Mouse (Mus musculus) neural tube, embryonic 11.5 days (tissue): Measurements from ENCODE around the gene Slc31a1. TPM values are rescaled to one million over a fixed set of nuclear protein-coding genes. Genes with fewer than 3 reads are reported as not detected.
A peak's percentile ranks its signal among the peaks of the same experiment; 100 is the strongest.

ENCODE experiments used
- ATAC-seq: fragments of 200-750 bp; cut with Nextera tagmentation; 2 replicates; pipeline ENCODE4 v1.8.0; 2017; ENCODE audit warnings: moderate number of reproducible peaks, mild to moderate bottlenecking, moderate TSS enrichment, moderate library complexity; ENCODE audit not compliant: insufficient read depth, low FRiP score, low TSS enrichment
- DNase-seq: peaks from one replicate; pipeline ENCODE4 v3.0.0-alpha.2; 2015; ENCODE audit warnings: low spot score
- H3K27ac ChIP-seq: fragments of 300-500 bp; sonication (generic); 2 replicates; pipeline ENCODE4 v1.5.1; 2014; ENCODE audit warnings: low read depth, mild to moderate bottlenecking, low read length
- H3K27me3 ChIP-seq: fragments of 300-500 bp; sonication (generic); 2 replicates; pipeline ENCODE4 v1.6.1; 2014; ENCODE audit warnings: mild to moderate bottlenecking, low read length, mixed read lengths; ENCODE audit not compliant: control insufficient read depth, insufficient read depth
- H3K36me3 ChIP-seq: fragments of 300-500 bp; sonication (generic); 2 replicates; pipeline ENCODE4 v1.6.1; 2014; ENCODE audit warnings: mild to moderate bottlenecking, low read length, moderate library complexity, mixed read lengths; ENCODE audit not compliant: control insufficient read depth, insufficient read depth
- H3K4me1 ChIP-seq: fragments of 300-500 bp; sonication (generic); 2 replicates; pipeline ENCODE4 v1.6.1; 2014; ENCODE audit warnings: low read length, mixed read lengths; ENCODE audit not compliant: control insufficient read depth, insufficient read depth
- H3K4me2 ChIP-seq: fragments of 300-500 bp; sonication (generic); 2 replicates; pipeline ENCODE4 v1.6.1; 2014; ENCODE audit warnings: low read depth, mild to moderate bottlenecking, moderate library complexity
- H3K4me3 ChIP-seq: fragments of 300-500 bp; sonication (generic); 2 replicates; pipeline ENCODE4 v1.5.1; 2014; ENCODE audit warnings: low read depth, low read length
- H3K9ac ChIP-seq: fragments of 300-500 bp; sonication (generic); 2 replicates; pipeline ENCODE4 v1.6.1; 2014; ENCODE audit warnings: mild to moderate bottlenecking, low read length
- H3K9me3 ChIP-seq: fragments of 300-500 bp; sonication (generic); 2 replicates; pipeline ENCODE4 v1.6.1; 2016; ENCODE audit warnings: low read length; ENCODE audit not compliant: control insufficient read depth
- WGBS: fragments of 180-500 bp; shearing (Covaris S2); extraction: QIAGEN DNeasy Blood & Tissue Kit; methylation state at CpG from one replicate; pipeline ENCODE4 v1.1.7; 2014; 5-methylcytosine and 5-hydroxymethylcytosine counted together
- polyA plus RNA-seq: library from polyadenylated mRNA; unstranded; fragments of >200 nt; fragmentation: Nextera tagmentation; extraction: Ambion mirVana; gene quantifications from 2 replicates; pipeline ENCODE4 v1.2.1, GENCODE M21; 2014

Gene Slc31a1
- polyA plus RNA-seq = 46.0 and 48.5 TPM in 2 replicates

GRCm38 (mm10) chr4:62360088-62360804 lies at the start of gene Slc31a1, which contains the start of gene Fkbp15:
Gene Slc31a1, plus strand, starts transcription at chr4:62360727.
Gene Fkbp15, minus strand, starts transcription at chr4:62360548.
- H3K27me3 ChIP-seq = no peaks in the 10 kb centered on the region
- H3K27ac ChIP-seq = 0 out of 2 replicates have a peak within 1 kb of the TSS, but pooled peaks have one; percentile 4
- WGBS = under 1% methylated on average over 51 of the region's 51 CpGs
- peaks cover 7% of the 10 kb centered on the region; the same call in 1 of the 2 replicates for H3K4me1 ChIP-seq
- H3K36me3 ChIP-seq = no peaks in the 10 kb centered on the region
- peak; percentile 97 for DNase-seq
- peak; percentile 100 for ATAC-seq
- H3K4me2 ChIP-seq = peak within 1 kb of the TSS; percentile 67
- peak within 1 kb of the TSS; percentile 59 for H3K9ac ChIP-seq
- no peaks in the 10 kb centered on the region for H3K9me3 ChIP-seq
- H3K4me3 ChIP-seq = peak within 1 kb of the TSS; percentile 75

DNA sequence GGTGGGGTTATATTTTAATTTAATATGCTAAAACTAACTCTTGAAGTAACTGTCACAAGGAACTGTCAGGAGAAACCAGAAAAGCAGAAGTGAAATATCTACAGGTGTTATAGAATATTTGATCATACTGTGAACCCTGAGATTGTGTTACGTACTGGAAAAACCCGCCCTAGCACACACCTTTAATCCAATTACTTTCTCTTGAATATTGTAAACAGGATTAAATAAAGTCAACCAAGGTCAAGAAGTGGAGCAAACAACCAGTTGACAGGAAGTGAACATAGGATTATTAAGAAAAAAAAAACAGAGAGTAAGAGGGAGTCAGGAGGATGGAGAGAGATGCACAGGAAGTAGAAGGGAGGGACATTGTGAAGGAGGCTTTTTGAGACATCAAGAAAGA lies 47.7 kb upstream of the Slc31a1 start:
- H3K27ac ChIP-seq = no peak overlapping the region
- no peak for ATAC-seq
- H3K9me3 ChIP-seq = no peaks in the 10 kb centered on the region
- no peak for DNase-seq
- H3K27me3 ChIP-seq = no peaks in the 10 kb centered on the region
- 92% methylated on average over 2 of the region's 2 CpGs for WGBS
- no peak overlapping the region for H3K4me3 ChIP-seq
- H3K9ac ChIP-seq = no peak overlapping the region
- peaks cover 2% of the 10 kb centered on the region; the same call in 1 of the 2 replicates for H3K36me3 ChIP-seq
- no peaks in the 10 kb centered on the region for H3K4me1 ChIP-seq
- no peak overlapping the region for H3K4me2 ChIP-seq

DNA sequence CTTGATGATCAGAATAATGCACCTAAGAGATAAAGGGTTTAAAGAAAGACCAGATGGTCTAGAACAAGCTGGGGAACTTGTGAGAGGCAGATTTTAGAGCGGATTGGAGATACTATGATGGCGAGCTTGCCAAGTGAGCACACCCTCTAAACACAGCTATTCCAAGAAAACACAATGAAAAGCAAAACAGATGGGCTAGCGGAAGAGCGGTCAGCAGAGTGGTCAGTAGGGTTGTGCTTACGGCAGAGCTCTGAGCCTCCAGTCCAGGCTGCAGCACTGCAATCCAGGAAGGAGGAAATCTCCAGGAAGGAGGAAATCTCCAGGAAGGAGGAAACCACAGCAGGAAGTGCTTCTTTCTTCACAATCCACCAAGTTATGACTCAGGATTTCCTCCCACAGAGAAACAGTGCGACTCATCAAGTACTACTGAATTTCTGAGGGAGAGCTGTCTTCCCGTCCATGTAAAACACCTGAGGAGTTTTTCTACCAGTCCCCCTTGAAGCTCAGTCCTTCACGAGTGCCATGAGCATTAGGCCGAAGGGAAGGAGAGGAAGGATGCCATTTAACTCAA lies 46.8 kb upstream of the Slc31a1 start:
- peaks cover 2% of the 10 kb centered on the region; the same call in 1 of the 2 replicates for H3K36me3 ChIP-seq
- H3K9ac ChIP-seq = no peak overlapping the region
- no peak for ATAC-seq

GRCm38 (mm10) chr4:62314516-62314915 lies 46.0 kb upstream of the Slc31a1 start:
- Histone ChIP-seq H3K4me1 (no peaks in the 10 kb centered on the region), H3K9ac (no peak overlapping the region), H3K36me3 (peaks cover 2% of the 10 kb centered on the region; the same call in 1 of the 2 replicates), H3K4me2 (no peak overlapping the region), H3K27ac (no peak overlapping the region), H3K4me3 (no peak overlapping the region), H3K9me3 (no peaks in the 10 kb centered on the region), H3K27me3 (no peaks in the 10 kb centered on the region)
- no peak for ATAC-seq
- WGBS = 81% methylated on average over 3 of the region's 3 CpGs
- DNase-seq = no peak

More for the DNA sequence above, 46.8 kb upstream of the Slc31a1 start:
- no peaks in the 10 kb centered on the region for H3K4me1 ChIP-seq
- no peaks in the 10 kb centered on the region for H3K27me3 ChIP-seq
- no peak overlapping the region for H3K4me3 ChIP-seq
- no peak for DNase-seq
- no peak overlapping the region for H3K4me2 ChIP-seq
- no peak overlapping the region for H3K27ac ChIP-seq
- 87% methylated on average over 9 of the region's 9 CpGs for WGBS
- H3K9me3 ChIP-seq = no peaks in the 10 kb centered on the region

GRCm38 (mm10) chr4:62316456-62316855 lies 44.1 kb upstream of the Slc31a1 start:
- H3K27ac ChIP-seq = no peak overlapping the region
- no peak overlapping the region for H3K4me3 ChIP-seq
- DNase-seq (no peak), ATAC-seq (no peak)
- WGBS = 82% methylated on average over 2 of the region's 2 CpGs
- H3K9ac ChIP-seq = no peak overlapping the region
- H3K27me3 ChIP-seq = no peaks in the 10 kb centered on the region
- no peak overlapping the region for H3K4me2 ChIP-seq
- H3K4me1 ChIP-seq = no peaks in the 10 kb centered on the region
- peaks cover 2% of the 10 kb centered on the region; the same call in 1 of the 2 replicates for H3K36me3 ChIP-seq
- H3K9me3 ChIP-seq = no peaks in the 10 kb centered on the region

DNA sequence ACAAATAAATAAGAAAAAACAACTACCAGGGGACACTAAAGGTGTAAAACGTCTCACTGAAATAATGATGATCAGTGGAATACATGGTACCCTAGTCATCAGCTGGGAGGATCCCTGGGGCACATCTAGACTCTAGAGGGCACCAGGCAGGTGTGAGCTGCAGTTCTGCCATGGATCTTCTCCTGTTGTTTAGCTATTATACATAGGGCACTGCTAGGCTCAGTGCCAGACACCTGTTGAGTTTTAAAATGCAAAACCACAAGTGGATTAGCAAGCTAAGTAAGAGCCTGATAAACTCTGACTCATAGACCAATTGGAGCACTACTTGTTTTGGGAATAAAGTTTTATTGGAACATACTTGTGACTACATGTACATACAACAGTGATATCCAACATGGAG lies 42.2 kb upstream of the Slc31a1 start:
- Histone ChIP-seq H3K4me1 (no peaks in the 10 kb centered on the region), H3K9ac (no peak overlapping the region), H3K27me3 (no peaks in the 10 kb centered on the region), H3K36me3 (no peaks in the 10 kb centered on the region; the same call in 1 of the 2 replicates), H3K27ac (no peak overlapping the region), H3K4me2 (no peak overlapping the region), H3K9me3 (no peaks in the 10 kb centered on the region), H3K4me3 (no peak overlapping the region)
- DNase-seq (no peak), ATAC-seq (no peak)
- WGBS = 64% methylated on average over 1 of the region's 1 CpGs

GRCm38 (mm10) chr4:62322684-62323083 lies 37.8 kb upstream of the Slc31a1 start:
- H3K27me3 ChIP-seq = no peaks in the 10 kb centered on the region
- H3K4me2 ChIP-seq = no peak overlapping the region
- 91% methylated on average over 3 of the region's 3 CpGs for WGBS
- no peaks in the 10 kb centered on the region for H3K9me3 ChIP-seq
- H3K4me1 ChIP-seq = no peaks in the 10 kb centered on the region
- H3K9ac ChIP-seq = no peak overlapping the region
- no peak for ATAC-seq
- no peak overlapping the region for H3K27ac ChIP-seq
- H3K36me3 ChIP-seq = peaks cover 2% of the 10 kb centered on the region; the same call in 1 of the 2 replicates
- no peak overlapping the region for H3K4me3 ChIP-seq
- no peak for DNase-seq

DNA sequence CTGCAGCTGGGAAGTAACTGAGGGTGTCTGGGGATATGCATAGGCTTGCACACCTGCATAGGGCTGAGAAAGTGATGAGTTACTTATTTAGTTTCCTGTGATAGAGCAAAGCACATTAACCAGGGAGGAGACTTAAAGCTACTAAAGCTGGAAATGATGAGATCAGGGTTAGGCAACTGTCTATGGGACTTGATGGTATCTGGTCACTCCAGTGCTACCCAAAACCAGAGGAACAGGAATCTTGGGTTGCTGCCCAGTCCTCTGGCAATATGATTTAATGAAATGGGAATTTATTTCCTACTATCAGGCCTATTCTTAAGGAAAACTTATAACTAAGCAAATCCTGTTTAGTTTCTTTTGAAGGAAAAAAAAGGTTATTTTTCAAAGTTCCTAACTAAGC lies 34.4 kb upstream of the Slc31a1 start:
- no peak overlapping the region for H3K4me2 ChIP-seq
- H3K9me3 ChIP-seq = no peaks in the 10 kb centered on the region
- H3K9ac ChIP-seq = no peak overlapping the region
- no peak overlapping the region for H3K27ac ChIP-seq
- H3K4me3 ChIP-seq = no peak overlapping the region
- peaks cover 2% of the 10 kb centered on the region; the same call in 1 of the 2 replicates for H3K36me3 ChIP-seq
- ATAC-seq (no peak), DNase-seq (no peak)
- H3K27me3 ChIP-seq = no peaks in the 10 kb centered on the region
- H3K4me1 ChIP-seq = no peaks in the 10 kb centered on the region
